Mouse (Mus musculus) thymus, postnatal 0 days (tissue): ENCODE measurements around the gene Radil. TPM values are rescaled to one million over a fixed set of nuclear protein-coding genes. Genes with fewer than 3 reads are reported as not detected.

Experiments
- DNase-seq: peaks from one replicate; pipeline ENCODE4 v3.0.0-alpha.2; 2015; ENCODE audit warnings: low spot score
- polyA plus RNA-seq: library from polyadenylated mRNA; unstranded; fragments of >200 nt; fragmentation: Nextera tagmentation; extraction: Ambion mirVana; gene quantifications from 2 replicates; pipeline ENCODE4 v1.2.1, GENCODE M21; 2015

The Radil gene
- 0.39 and 0.44 TPM in 2 replicates for polyA plus RNA-seq

DNA sequence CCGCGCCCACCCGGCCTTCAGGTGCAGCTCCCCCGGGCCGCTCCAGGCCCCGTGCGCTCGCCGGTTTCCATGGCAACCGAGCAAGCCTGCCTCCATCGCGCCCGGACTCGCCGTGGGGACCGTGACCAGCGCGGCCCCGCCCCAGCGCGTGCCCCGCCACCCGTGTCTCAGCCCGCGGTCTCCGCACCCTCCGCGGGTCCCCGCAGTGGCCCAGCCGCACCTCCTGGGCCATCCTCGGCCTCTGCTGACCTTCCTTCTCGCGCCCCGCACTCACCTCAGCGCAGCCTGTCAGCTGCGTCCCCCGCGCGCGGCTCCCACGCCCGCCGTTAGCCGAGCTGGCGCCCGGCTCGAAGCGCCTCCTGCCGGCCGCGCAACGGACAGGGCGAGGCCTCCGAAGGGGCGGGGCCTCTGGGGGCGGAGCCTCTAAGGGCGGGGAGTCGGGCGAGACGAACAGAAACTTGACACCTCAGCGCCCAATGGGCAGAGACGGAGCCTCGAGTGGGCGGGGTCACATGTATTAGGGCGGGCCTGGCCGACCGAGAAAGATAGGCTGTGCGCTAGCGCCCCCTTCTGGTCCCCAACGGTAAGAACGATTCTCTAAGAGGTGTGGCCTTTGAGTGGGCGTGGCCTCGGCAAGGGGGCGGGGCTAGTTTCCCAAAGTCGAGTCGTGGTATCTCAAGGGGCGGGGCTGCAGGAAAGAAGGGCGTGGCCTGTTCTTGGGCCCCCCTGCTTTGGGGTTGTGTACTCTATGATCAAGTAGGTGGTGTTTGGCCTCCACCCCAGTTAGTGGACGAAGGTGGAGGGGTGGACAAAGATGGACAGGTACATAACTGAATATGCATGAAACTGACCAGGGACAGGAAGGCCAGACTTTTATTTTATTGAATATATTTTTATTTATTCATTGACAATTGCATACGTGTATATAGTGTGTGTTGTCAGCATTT lies at the start of gene Radil:
Gene Radil (minus strand): TSS at position 393 of the 947 bp plus-strand sequence.
- DNase-seq, result peak; percentile 75

DNA sequence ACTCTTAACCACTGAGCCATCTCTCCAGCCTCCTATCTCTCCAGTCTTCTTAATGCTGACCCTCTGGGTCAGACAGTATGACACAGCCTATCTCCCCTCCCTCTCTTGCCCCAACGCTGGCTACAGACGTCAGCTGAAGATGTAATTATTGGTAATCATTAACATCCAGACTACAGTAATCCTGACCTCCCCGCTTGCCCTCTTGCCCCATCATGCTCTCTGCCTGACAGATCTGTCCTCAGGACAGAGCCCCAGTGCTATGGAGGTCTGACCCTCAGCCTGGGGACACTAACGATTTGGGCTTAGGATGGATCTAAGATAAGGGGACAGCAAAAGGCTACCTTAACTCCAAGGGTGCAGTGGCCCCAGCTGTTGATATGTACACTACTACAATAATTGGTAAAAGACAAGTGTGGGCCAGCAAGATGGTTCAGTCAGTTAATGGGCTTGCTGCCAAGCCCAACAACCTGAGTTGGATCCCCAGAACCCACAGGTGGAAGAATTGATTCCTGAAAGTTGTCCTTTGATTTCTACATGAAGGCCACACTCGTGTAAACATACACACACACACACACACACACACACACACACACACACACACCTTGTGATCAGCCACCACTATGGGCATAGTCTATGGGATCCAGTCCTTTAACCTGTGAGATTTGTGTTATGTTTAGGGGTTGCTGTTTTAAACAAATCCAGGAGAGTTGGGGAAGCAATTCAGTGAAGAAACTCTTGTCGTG lies 46.9 kb upstream of the Radil start:
- DNase-seq, result no peak

DNA sequence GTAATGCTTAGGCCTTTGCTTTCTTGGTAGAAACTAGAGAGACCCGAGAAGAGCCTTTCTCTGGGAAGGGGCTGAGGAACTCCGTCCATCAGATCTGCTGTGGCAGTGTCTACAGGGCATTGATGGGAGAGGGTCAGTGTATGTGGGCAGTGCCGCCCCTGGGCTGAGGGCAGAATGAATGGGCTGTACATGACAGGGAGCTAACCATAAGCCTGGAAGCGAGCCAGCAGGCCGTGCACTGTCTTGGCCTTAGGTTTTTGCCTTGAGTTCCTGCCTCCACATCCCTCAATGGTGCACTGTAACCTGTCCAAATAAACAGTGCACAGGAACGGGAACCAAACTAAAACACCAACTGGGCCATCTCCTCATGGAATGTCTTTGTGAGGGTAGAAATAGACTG lies 45.8 kb upstream of the Radil start:
- DNase-seq, result no peak

DNA sequence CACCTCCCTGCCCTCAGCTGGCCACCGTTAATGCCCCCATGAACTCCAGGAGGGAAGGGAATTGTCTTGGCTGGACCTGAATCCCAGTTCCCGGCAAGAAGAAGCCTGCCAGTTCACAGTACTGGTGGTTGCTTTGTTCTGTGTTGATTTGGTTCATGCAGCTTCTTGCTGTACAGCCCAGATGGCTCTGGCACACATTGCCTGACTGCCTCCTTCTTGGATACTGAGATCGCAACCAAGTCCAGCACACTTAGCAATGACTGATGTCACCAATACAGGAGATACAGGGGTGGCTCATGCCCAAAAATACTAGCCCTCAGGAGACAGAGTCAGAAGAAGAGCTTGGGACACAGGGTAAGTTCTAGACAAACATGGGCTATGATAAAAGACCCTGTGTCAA lies 44.8 kb upstream of the Radil start:
- DNase-seq, result no peak

DNA sequence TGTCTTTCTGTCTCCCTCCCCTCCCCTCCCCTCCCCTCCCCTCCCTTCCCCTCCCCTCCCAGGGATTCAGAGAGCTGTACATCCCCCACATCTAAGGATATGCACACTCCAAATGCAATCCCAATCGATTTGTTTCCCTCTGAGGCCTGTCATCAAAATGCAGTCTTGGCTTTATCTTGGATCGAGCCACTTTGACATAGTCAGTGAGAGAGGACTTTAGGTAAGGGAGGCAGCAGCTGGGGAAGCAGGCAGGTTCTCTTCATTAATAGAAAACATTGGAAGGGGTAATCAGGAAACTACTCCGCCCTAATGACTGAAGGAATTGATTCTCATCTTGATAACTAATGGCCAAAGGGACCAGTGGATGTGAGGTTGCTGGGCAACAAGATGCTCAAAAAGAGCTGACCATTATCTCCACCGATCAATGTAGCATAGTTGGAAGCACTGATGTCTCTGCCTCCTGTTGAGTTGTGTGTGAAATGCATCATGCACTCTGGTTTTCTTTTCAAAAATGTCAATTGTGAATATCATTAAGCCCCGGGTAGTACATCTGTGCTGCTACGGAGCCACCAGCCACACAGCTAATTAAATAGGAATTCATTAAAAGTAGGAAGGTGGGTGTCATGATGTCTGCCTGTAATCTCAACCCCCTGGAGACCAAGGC lies 40.2 kb upstream of the Radil start:
- DNase-seq, result no peak

DNA sequence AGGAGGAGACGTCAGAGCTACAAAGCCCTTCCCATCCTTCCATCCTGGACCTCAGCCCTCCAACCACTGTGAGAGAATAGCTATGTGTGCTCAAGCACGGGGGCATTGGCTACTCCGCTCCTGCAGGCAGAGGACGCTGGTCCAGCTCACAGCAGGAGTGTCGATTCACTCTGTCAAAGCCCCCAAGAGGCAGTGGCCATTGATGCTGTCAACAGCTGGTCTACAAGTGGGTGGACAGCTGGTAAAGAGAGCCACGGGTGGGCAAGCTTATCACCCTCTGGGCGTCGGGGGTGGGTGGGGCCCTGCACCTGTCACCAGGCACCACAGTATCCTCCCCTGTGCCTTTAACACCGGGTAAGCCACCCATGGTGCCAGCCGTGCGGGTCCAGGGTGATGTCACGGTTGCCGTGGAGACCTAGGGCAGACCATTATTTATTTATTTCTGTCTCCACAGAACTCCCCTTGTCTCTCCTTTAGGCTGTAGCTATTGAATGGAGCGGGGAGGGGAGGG lies 32.8 kb upstream of the Radil start:
- no peak for DNase-seq

DNA sequence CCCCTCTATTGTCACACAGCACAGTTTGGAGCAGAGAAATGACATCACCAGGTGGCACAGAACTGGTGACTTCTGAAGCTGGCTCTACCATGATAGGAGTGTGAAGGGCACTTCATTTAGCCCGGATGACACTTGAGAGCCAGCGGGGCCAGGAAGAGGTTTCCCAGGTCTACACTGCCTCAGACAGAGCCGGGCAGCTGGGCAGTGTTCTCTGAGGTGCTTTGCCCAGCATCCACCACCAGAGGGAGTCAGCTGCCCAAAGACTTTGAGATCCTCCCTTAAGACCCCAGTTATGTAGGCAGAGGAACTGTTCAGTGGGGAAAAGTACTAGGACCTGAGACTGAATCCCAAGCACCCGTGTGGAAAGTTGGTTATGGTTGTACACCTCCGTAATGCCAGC lies 30.6 kb upstream of the Radil start:
- DNase-seq, result peak; percentile 61

DNA sequence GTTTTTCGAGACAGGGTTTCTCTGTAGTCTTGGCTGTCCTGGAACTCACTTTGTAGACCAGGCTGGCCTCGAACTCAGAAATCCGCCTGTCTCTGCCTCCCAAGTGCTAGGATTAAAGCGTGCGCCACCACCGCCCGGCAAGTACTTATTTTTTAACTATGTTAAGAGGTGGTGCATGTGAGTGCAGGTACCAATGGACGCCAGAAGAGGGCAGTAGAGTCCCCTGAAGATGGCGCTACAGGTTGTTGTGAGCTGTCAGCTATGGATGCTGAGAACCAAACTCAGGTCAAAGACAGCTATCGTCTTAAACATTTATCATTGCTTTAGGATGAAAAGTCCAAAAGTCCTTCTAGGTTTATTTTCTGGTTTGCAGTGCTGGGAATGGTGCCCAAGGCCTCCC lies 27.3 kb upstream of the Radil start:
- DNase-seq, result no peak

DNA sequence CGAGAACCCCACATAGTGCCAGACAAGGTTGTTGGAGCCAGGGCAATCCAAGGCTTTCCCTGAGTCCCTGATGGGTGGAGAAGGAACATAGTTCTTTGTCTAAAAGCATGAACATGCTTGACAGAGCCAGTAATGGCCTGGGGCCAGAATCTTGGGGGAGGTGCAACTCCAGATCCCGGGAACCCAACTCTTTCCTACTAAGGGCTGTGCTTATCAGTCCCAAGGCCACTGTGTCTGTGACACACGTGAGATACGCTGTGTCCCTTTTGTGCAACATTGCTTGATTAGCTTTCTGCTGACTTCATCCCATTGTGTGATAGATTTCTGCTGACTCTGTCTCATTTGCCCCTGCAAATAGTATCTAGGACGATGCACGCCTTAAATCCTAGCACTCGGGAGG lies 25.9 kb upstream of the Radil start:
- DNase-seq, result no peak

DNA sequence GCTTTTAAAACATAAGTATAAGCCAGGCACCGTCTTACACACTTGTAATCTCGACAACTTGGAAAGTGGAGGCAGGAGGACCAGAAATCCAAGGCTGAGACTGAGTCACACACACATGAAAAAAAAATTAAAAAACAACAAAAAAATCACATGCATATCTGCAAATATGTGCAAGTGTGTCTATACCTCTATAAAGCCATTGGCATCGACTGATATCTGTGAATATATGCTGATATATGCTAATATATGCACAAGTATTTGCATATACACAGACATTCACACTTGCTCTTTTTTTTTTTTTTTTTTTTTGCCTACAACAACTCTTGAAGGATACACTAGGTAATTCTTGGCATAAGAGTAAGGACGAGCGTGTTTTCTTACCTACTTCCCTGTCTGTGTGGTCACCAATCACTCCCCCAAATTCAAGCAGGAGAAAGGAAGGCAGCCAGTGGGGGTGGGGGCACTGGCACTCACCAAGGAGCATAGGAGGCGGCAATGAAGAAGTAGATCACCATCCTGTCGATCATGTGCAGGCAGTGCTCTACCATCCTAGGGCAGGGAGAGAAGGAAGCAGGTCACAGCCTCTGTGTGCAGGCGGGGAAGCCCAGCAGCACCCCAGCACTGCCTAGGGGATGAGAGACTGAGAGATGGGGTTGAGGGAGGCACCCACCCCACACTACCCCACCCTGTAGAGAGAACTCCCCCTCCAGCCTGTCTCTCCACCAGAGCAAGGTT lies 23.6 kb upstream of the Radil start:
- no peak for DNase-seq

DNA sequence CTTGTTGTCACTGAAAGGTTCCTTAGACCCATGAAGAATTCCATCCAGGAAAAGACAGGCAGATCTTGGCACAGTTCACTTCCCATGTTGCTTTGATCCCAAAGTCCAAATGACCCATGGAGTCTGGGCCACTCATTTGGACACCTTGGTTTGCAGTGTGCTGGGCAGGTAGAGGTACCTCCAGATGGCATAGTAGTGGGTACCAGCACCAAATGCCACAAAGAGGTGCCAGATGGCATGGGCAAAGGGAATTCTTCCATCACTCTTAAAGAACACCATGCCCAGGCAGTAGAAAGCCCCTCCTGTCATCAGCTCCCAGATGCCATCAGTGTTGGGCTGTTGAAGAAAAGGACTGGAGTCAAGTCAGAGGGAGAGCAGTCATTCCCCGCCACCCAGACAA lies 13.7 kb upstream of the Radil start:
- DNase-seq, result no peak

DNA sequence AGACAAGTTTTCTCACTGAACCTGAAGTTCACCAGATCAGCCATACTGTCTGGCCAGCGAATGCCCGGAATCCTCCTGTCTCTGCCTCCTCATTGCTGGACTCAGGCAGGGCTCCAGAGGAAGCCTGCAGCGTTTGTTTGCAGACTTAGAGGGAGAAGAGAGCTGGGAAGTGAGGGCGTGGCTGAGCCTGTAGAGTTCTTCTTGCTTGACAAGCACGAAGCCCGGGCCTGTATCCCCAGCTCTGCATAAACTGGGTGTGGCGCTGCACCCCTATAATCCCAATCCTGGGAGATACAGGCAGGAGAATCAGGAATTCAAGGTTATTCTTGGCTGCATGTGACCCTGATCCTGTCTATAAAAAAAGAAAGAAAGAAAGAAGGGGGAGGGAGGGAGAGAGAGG lies 9.4 kb upstream of the Radil start:
- no peak for DNase-seq

DNA sequence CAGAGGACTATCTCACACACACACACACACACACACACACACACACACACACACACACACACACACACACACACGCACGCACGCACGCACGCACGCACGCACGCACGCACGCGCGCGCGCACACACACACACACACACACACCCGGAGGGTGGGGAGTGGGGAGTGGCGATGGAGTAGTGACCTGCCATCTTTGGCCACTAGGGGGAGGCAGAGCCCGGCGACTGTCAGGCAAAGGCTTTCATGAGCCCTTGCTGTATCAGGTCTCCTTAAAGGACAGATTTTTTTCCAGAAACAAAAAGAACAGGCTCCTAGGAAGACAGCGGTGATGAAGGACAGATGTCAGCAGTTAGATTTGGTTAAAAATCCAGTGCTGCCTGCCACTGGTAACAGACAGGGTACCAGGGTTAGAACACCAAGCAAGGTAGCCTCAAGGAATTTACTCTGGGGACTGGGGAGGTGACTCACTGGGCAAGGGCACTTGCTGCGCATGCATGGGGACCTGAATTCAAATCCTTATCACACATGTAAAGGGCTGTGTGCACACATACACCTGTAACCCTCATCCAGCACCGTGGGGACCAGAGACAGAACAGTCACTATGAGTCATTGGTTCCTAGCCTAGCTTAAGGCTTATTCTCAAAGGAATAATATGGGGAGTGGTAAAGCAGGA lies 6.6 kb upstream of the Radil start:
- peak; percentile 34 for DNase-seq

DNA sequence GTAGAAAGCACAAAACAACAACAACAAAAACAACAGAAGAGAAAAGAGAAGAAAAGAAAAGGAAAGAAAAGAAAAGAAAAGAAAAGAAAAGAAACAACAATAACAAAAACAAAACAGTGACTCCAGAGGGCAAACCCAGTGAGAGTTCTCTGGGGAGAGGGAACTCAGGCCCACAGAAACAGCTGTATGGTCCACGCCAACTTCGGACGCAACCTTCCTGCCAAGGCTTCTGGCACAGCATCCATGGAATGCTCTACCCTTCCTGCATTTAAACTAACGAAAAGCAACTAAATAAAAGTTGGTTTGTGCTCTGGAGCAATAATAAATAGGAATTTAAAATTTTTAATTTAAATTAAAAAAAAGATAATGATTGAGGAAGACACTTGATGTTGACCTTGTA lies 5.8 kb upstream of the Radil start:
- DNase-seq, result no peak

DNA sequence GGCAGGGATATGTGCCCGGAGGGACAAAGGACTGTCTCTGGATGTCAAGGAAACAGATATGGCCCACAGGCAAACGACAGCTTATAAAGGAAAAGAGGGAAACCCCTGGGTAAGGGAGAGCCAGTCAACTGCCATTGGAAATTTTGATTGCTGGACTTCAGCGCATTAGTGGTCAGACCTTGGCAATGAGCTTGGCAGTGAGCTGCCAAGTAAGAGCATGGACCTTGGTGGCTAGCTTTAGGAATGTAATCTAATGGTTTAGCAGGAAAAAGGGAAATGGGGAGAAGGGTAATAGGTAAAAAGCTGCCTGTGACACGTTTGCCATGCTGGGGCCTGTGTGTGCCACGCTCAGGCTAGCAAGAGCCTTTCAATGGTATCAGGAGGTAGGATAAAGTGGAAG lies 5.0 kb upstream of the Radil start:
- no peak for DNase-seq

DNA sequence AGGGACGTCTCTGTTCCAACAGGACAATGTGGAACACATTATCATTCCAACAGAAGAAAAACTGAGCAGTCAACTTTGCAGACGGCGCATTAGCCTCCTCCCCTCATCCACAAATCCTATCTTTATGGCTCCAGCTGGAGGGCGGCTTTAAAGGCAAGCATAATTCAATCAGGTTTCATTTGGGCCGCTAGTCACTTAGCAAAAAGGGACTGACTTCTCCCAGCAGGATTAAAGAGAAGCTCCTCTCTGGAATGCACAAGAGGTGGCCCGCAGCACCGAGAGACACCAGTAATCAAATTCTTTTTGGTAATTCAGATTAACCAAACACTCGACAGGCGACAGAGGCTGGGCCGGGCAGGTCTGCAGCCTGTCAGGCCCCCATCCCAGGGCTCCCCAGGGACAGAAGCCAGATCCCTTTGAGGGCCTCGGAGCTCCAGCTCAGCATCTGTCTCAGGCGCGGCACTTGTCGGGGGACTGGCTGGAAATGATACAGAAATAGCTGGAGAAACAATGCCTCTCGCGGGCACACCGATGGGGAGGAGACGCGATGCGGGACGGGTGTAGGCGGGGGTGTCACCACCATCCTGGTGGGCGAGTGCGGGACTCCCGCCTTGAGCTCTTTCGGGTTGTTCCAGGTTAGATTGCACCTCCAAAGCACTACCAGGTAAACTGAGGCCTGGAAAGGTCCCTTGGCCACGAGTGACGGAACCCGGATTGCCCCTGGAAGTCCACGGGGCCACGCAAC lies 765 bp downstream of the Radil start:
- no peak for DNase-seq

DNA sequence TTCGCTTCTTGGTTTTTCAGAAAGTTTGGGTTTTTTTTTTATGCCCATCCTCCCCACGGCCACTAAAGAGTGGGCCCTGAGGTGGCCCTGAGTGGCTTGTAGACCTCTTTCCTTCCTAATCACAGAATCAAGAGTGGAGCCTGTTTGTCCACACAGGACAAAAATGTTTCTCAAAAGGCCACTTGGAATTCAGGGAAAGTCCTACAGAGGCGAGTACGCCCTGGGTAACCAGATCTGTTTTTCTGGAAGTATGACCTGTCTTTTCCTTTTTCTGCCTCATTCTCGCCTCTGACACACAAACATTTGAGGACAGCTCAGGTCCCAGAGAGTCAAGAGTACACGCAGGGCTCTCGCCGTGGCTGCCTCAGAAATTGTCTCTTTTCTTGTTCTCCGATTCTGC lies 1.5 kb downstream of the Radil start:
- DNase-seq, result no peak

DNA sequence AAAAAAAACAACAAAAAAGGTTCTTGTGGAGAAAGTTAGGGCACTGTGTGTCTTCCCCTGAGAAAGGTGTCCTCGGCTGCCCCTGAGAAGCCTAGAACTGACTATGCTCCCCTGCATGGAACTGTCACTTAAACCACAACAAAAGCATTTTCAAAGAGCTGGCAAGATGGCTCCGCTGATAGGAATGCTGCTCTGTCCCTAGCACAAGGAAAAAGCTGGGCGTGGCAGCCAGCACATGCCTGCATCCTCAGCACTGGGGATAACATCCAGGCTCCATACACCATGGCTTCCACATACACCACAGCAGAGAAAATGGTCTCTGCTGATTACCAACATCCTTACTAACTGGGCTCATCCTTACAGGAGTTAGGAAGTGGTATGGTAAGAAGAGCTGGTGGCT lies 3.8 kb downstream of the Radil start:
- DNase-seq, result no peak

DNA sequence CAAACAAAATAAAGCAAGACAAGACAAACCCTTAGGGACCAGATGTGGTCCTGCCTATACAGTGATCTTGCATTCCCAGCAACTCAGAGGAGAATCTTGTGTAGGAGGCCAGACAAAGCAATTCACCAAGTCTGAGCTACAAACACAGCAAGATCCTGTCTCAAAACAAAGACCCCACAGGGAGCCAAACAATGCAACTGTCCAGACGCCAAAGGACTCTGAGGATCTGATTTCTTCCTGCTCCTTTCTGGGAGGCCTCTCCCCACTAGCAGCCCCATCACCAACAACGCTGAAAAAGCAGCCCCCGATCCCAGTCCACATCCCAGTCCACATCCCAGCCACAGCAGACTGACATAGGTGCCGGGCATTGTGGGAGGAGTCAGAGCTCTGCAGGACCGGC lies 4.6 kb downstream of the Radil start:
- DNase-seq, result no peak
